11 mouse cellular contexts compared by ENCODE assay signal in the genomic region with DNA sequence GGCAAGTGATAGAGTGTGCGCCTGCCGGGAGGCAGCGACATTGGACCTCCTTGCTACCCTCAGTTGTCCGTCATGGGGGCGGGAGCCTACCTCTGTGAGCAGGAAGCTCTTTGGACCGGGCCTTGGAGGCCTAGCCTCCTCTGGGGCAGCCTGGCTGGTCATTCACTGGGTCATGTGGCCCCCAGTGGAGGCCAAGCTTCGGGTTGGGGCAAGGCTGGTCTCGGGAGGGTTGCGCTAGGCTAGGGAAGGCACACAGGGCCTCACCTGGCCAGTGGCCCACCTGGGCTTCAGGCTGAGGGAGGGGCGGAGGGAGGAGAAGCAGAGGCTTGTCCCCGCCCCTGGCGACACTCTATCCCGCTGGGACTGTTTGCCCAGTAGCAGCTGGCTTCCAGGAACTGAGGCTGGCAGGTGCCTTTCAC. TPM values are rescaled to one million over a fixed set of nuclear protein-coding genes. Genes with fewer than 3 reads are reported as not detected.
A peak's percentile ranks its signal among the peaks of the same experiment; 100 is the strongest.
DNase-seq lines count a peak whose midpoint lies in the region; ATAC-seq lines count a peak whose summit lies in the region.
"Had no signal": no experiment of that assay in that cellular context is flagged by ENCODE, and none has a peak within 500 bp of the region (broad histone marks: within the 10 kb centered on the region; RNA-seq: fewer than 3 reads in every experiment).

No protein-coding gene starts in this region.

- no peak for ATAC-seq in erythroblast, adult 5-6 weeks (replicated peaks; ENCODE audit: low FRiP score, poor library complexity, severe bottlenecking)
- ATAC-seq in embryonic facial prominence, embryonic 11.5 days (replicated peaks; ENCODE audit: insufficient number of reproducible peaks, low FRiP score, low TSS enrichment, low read depth): 0 out of 2 replicates have a peak, but pooled peaks have one; percentile 17
- ATAC-seq in lung, embryonic 15.5 days (ENCODE audit: borderline replicate concordance, extremely low read depth, low FRiP score, low TSS enrichment): peak; percentile 23; the same call in 1 of the 2 replicates

- peak overlapping the region; percentile 36 for H3K4me3 ChIP-seq in erythroblast, embryonic 14.5 days (replicated peaks)
- no peak overlapping the region for H3K4me3 ChIP-seq in embryonic facial prominence, embryonic 11.5 days (ENCODE audit: low read depth, low read length)
- peak overlapping the region; percentile 48 for H3K4me3 ChIP-seq in lung, embryonic 15.5 days
- H3K4me3 ChIP-seq: hindbrain, embryonic 15.5 days had no signal

- no peak overlapping the region for H3K27ac ChIP-seq in embryonic facial prominence, embryonic 11.5 days (replicated peaks; ENCODE audit: low read depth, low read length)
- peak overlapping the region; percentile 75 for H3K27ac ChIP-seq in lung, embryonic 15.5 days
- H3K27ac ChIP-seq: hindbrain, embryonic 15.5 days had no signal

- peaks cover 4% of the 10 kb centered on the region for H3K9me3 ChIP-seq in erythroblast, embryonic 14.5 days (ENCODE audit: control insufficient read depth, low read length)
- H3K9me3 ChIP-seq in embryonic facial prominence, embryonic 11.5 days (replicated peaks; ENCODE audit: control insufficient read depth, low read length): no peaks in the 10 kb centered on the region
- no peaks in the 10 kb centered on the region for H3K9me3 ChIP-seq in lung, embryonic 15.5 days
- H3K9me3 ChIP-seq: hindbrain, embryonic 15.5 days had no signal

- no peak for DNase-seq in embryonic facial prominence, embryonic 11.5 days (ENCODE audit: low spot score)
- DNase-seq in kidney, postnatal 14 days: peak; percentile 89
- DNase-seq in thymus, postnatal 36 days: no peak
- no peak for DNase-seq in layer of hippocampus, adult 9-10 months (ENCODE audit: low spot score)
- DNase-seq in embryo, embryonic 10 days (ENCODE audit: low spot score): no peak
- DNase-seq: retina, postnatal 1 day had no signal

- H3K4me2 ChIP-seq in embryonic facial prominence, embryonic 11.5 days (ENCODE audit: low read depth, low read length): peak overlapping the region; percentile 5; the same call in 1 of the 2 replicates
- peak overlapping the region; percentile 53 for H3K4me2 ChIP-seq in lung, embryonic 15.5 days
- H3K4me2 ChIP-seq: hindbrain, embryonic 15.5 days; midbrain, embryonic 11.5 days had no signal

- no peaks in the 10 kb centered on the region for H3K27me3 ChIP-seq in erythroblast, embryonic 14.5 days (ENCODE audit: control insufficient read depth)
- H3K27me3 ChIP-seq in embryonic facial prominence, embryonic 11.5 days (ENCODE audit: control insufficient read depth, insufficient read depth, low read length): peaks cover 9% of the 10 kb centered on the region
- peaks cover 17% of the 10 kb centered on the region for H3K27me3 ChIP-seq in lung, embryonic 15.5 days

- peaks cover 97% of the 10 kb centered on the region for H3K4me1 ChIP-seq in erythroblast, embryonic 14.5 days (ENCODE audit: control insufficient read depth)
- no peaks in the 10 kb centered on the region for H3K4me1 ChIP-seq in embryonic facial prominence, embryonic 11.5 days (ENCODE audit: control insufficient read depth, insufficient read depth, low read length)
- H3K4me1 ChIP-seq in lung, embryonic 15.5 days: peaks cover 13% of the 10 kb centered on the region
- H3K4me1 ChIP-seq: hindbrain, embryonic 15.5 days had no signal

- peaks cover 59% of the 10 kb centered on the region for H3K36me3 ChIP-seq in erythroblast, embryonic 14.5 days (ENCODE audit: control insufficient read depth)
- H3K36me3 ChIP-seq in embryonic facial prominence, embryonic 11.5 days (replicated peaks; ENCODE audit: control insufficient read depth, insufficient read depth, low read depth, low read length): no peaks in the 10 kb centered on the region
- no peaks in the 10 kb centered on the region for H3K36me3 ChIP-seq in lung, embryonic 15.5 days
- H3K36me3 ChIP-seq: hindbrain, embryonic 15.5 days had no signal

- H3K9ac ChIP-seq in embryonic facial prominence, embryonic 11.5 days (replicated peaks; ENCODE audit: low read length): no peak overlapping the region
- peak overlapping the region; percentile 50 for H3K9ac ChIP-seq in lung, embryonic 15.5 days
- H3K9ac ChIP-seq: hindbrain, embryonic 15.5 days had no signal

- WGBS in embryonic facial prominence, embryonic 11.5 days: 6% methylated on average over 13 of the region's 13 CpGs
- WGBS in lung, embryonic 15.5 days: 5% methylated on average over 13 of the region's 13 CpGs

RNA-seq across cellular contexts. Expression of a gene that starts 5.7 kb away (rescaled TPM):
- polyA plus RNA-seq in erythroblast, embryonic 14.5 days (2012): 36.6 and 77.7 TPM in 2 replicates
- total RNA-seq in erythroblast, adult 5-6 weeks (2015; ENCODE audit: low replicate concordance): not detected in 2 replicates
- 0.14 TPM in 1 of 2 replicates, not detected in the other for total RNA-seq in erythroblast, adult 5-6 weeks (2017; ENCODE audit: low replicate concordance)
- 1.3 and 2.3 TPM in 2 replicates for polyA plus RNA-seq in embryonic facial prominence, embryonic 11.5 days (2014; fragmentation: Nextera tagmentation; extraction: Ambion mirVana)
- polyA plus RNA-seq in lung, embryonic 15.5 days (2015; fragmentation: Nextera tagmentation; extraction: Ambion mirVana): 12.5 and 13.2 TPM in 2 replicates

RNA-seq across cellular contexts. Expression of a gene that starts 12.2 kb away (rescaled TPM):
- not detected in 2 replicates for polyA plus RNA-seq in erythroblast, embryonic 14.5 days (2012)
- total RNA-seq in erythroblast, adult 5-6 weeks (2015; ENCODE audit: low replicate concordance): not detected in 2 replicates
- total RNA-seq in erythroblast, adult 5-6 weeks (2017; ENCODE audit: low replicate concordance): not detected in 2 replicates
- polyA plus RNA-seq in embryonic facial prominence, embryonic 11.5 days (2014; fragmentation: Nextera tagmentation; extraction: Ambion mirVana): 1.5 TPM in 1 of 2 replicates, not detected in the other
- not detected in 2 replicates for polyA plus RNA-seq in lung, embryonic 15.5 days (2015; fragmentation: Nextera tagmentation; extraction: Ambion mirVana)
- polyA plus RNA-seq: hindbrain, embryonic 15.5 days; midbrain, embryonic 11.5 days had no signal

RNA-seq across cellular contexts. Expression of a gene that starts 12.7 kb away (rescaled TPM):
- 2.7 TPM in 2 replicates for polyA plus RNA-seq in erythroblast, embryonic 14.5 days (2012)
- total RNA-seq in erythroblast, adult 5-6 weeks (2015; ENCODE audit: low replicate concordance): 4.0 and 6.0 TPM in 2 replicates
- 4.3 and 6.1 TPM in 2 replicates for total RNA-seq in erythroblast, adult 5-6 weeks (2017; ENCODE audit: low replicate concordance)
- polyA plus RNA-seq in embryonic facial prominence, embryonic 11.5 days (2014; fragmentation: Nextera tagmentation; extraction: Ambion mirVana): 67.8 and 73.9 TPM in 2 replicates
- 73.9 and 76.8 TPM in 2 replicates for polyA plus RNA-seq in lung, embryonic 15.5 days (2015; fragmentation: Nextera tagmentation; extraction: Ambion mirVana)

RNA-seq across cellular contexts. Expression of a gene that starts 22.7 kb away (rescaled TPM):
- 20.0 and 22.5 TPM in 2 replicates for polyA plus RNA-seq in erythroblast, embryonic 14.5 days (2012)
- 72.4 and 83.0 TPM in 2 replicates for total RNA-seq in erythroblast, adult 5-6 weeks (2015; ENCODE audit: low replicate concordance)
- 147 and 218 TPM in 2 replicates for total RNA-seq in erythroblast, adult 5-6 weeks (2017; ENCODE audit: low replicate concordance)
- 3.4 and 4.2 TPM in 2 replicates for polyA plus RNA-seq in embryonic facial prominence, embryonic 11.5 days (2014; fragmentation: Nextera tagmentation; extraction: Ambion mirVana)
- 14.1 and 15.3 TPM in 2 replicates for polyA plus RNA-seq in lung, embryonic 15.5 days (2015; fragmentation: Nextera tagmentation; extraction: Ambion mirVana)

RNA-seq across cellular contexts. Expression of a gene that starts 38.5 kb away (rescaled TPM):
- 12.9 and 18.1 TPM in 2 replicates for polyA plus RNA-seq in erythroblast, embryonic 14.5 days (2012)
- total RNA-seq in erythroblast, adult 5-6 weeks (2015; ENCODE audit: low replicate concordance): 21.3 and 30.7 TPM in 2 replicates
- 10.9 and 28.0 TPM in 2 replicates for total RNA-seq in erythroblast, adult 5-6 weeks (2017; ENCODE audit: low replicate concordance)
- 21.2 and 26.2 TPM in 2 replicates for polyA plus RNA-seq in embryonic facial prominence, embryonic 11.5 days (2014; fragmentation: Nextera tagmentation; extraction: Ambion mirVana)
- polyA plus RNA-seq in lung, embryonic 15.5 days (2015; fragmentation: Nextera tagmentation; extraction: Ambion mirVana): 22.8 and 24.7 TPM in 2 replicates

Comparison
In these comparisons a context has a peak if more than half of its experiments do, and no peak if none do; other contexts are left out.
1. RNA of a gene that starts 12.7 kb away (polyA plus RNA-seq): 73.9 to 76.8 TPM in lung, embryonic 15.5 days and 67.8 to 73.9 TPM in embryonic facial prominence, embryonic 11.5 days; 2.7 TPM in erythroblast, embryonic 14.5 days; every median in the first group is over 10 times any median in the second.